Mouse (Mus musculus) lung, postnatal 0 days (tissue): ENCODE measurements around the gene Mob3c.

ENCODE experiments used
- CTCF ChIP-seq: IDR thresholded peaks from 2 replicates; pipeline ENCODE4 v1.5.1; 2016; ENCODE audit warnings: antibody characterized with exemption, mild to moderate bottlenecking
- EP300 ChIP-seq: IDR thresholded peaks from 2 replicates; pipeline ENCODE4 v1.6.1; 2016; ENCODE audit warnings: antibody characterized with exemption, mild to moderate bottlenecking, control low read depth

GRCm38 (mm10) chr4:115873231-115873630 lies 45.3 kb downstream of the Mob3c start:
- TF ChIP-seq CTCF (no peak), EP300 (no peak)
